In the genomic region with DNA sequence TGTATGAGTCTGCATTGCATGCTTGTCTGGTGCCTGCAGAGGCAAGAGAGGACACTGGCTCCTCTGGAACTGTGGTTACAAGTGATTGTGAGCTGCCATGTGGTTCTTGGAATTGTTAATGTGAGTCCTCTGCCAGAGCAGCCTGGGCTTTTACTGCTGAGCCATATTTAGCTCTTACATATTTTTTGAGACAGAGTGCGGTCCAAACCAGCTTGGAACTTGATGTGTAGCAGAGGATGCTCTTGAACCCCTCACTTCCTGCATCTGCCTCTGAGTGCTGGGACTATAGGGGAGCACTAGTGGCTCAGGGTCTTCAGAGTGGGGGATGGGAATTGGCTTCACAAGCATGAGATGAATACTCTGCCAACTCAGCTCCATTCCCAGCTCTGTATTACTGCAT, we compare ENCODE assay signal across 9 mouse cellular contexts. TPM values are rescaled to one million over a fixed set of nuclear protein-coding genes. Genes with fewer than 3 reads are reported as not detected.
DNase-seq lines count a peak whose midpoint lies in the region; ATAC-seq and TF ChIP-seq lines count a peak whose summit lies in the region.
"Had no signal": no experiment of that assay in that cellular context is flagged by ENCODE, and none has a peak within 500 bp of the region (broad histone marks: within the 10 kb centered on the region; RNA-seq: fewer than 3 reads in every experiment).

No protein-coding gene starts in this region.

- H3K4me2 ChIP-seq in forebrain, embryonic 15.5 days (replicated peaks) = no peak overlapping the region
- no peak overlapping the region for H3K4me2 ChIP-seq in midbrain, embryonic 16.5 days (ENCODE audit: low read length)
- no peak overlapping the region for H3K4me2 ChIP-seq in midbrain, embryonic 13.5 days (replicated peaks)
- H3K4me2 ChIP-seq: midbrain, embryonic 12.5 days had no signal

- no peak overlapping the region for H3K9ac ChIP-seq in forebrain, embryonic 15.5 days (replicated peaks)
- no peak overlapping the region for H3K9ac ChIP-seq in midbrain, embryonic 16.5 days (ENCODE audit: low read depth, low read length)
- H3K9ac ChIP-seq in midbrain, embryonic 13.5 days (replicated peaks) = no peak overlapping the region
- H3K9ac ChIP-seq: midbrain, embryonic 12.5 days had no signal

- H3K36me3 ChIP-seq in forebrain, embryonic 15.5 days = no peaks in the 10 kb centered on the region
- H3K36me3 ChIP-seq in forebrain, embryonic 10.5 days (replicated peaks) = no peaks in the 10 kb centered on the region
- H3K36me3 ChIP-seq in midbrain, embryonic 16.5 days (ENCODE audit: control insufficient read depth, insufficient read depth, low read length) = no peaks in the 10 kb centered on the region
- H3K36me3 ChIP-seq in midbrain, embryonic 13.5 days = no peaks in the 10 kb centered on the region
- H3K36me3 ChIP-seq: midbrain, embryonic 12.5 days had no signal

- no peak overlapping the region for H3K4me3 ChIP-seq in forebrain, embryonic 15.5 days
- no peak overlapping the region for H3K4me3 ChIP-seq in forebrain, embryonic 10.5 days
- no peak overlapping the region for H3K4me3 ChIP-seq in midbrain, embryonic 16.5 days (ENCODE audit: low read depth, low read length)
- H3K4me3 ChIP-seq in midbrain, embryonic 13.5 days (replicated peaks) = no peak overlapping the region
- no peak overlapping the region for H3K4me3 ChIP-seq in layer of hippocampus, adult 2 months
- H3K4me3 ChIP-seq: midbrain, embryonic 12.5 days had no signal

- 74% methylated on average over 1 of the region's 1 CpGs for WGBS in forebrain, embryonic 15.5 days
- 95% methylated on average over 1 of the region's 1 CpGs for WGBS in forebrain, embryonic 10.5 days
- 93% methylated on average over 1 of the region's 1 CpGs for WGBS in midbrain, embryonic 16.5 days
- WGBS in midbrain, embryonic 13.5 days = 97% methylated on average over 1 of the region's 1 CpGs

- no peaks in the 10 kb centered on the region for H3K27me3 ChIP-seq in forebrain, embryonic 15.5 days
- no peaks in the 10 kb centered on the region for H3K27me3 ChIP-seq in forebrain, embryonic 10.5 days (ENCODE audit: poor library complexity, severe bottlenecking)
- no peaks in the 10 kb centered on the region for H3K27me3 ChIP-seq in midbrain, embryonic 16.5 days (ENCODE audit: control insufficient read depth, insufficient read depth, low read depth, low read length)
- no peaks in the 10 kb centered on the region for H3K27me3 ChIP-seq in midbrain, embryonic 13.5 days
- H3K27me3 ChIP-seq: midbrain, embryonic 12.5 days had no signal

- DNase-seq in forebrain, embryonic 10.5 days (ENCODE audit: extremely low spot score, low spot score) = no peak
- peak; percentile 27 to 70 for DNase-seq in layer of hippocampus, adult 2 months (ENCODE audit: low spot score in 2 of 2)
- peak; percentile 14 for DNase-seq in right cerebral cortex, postnatal 4 days
- no peak for DNase-seq in adrenal gland, adult 2 months
- DNase-seq in thymus, postnatal 10 days (ENCODE audit: low spot score in 2 of 2) = no peak

- TF ChIP-seq CTCF in layer of hippocampus, adult 2 months (conservative IDR thresholded peaks at IDR 0.05) = no peak

- no peaks in the 10 kb centered on the region for H3K9me3 ChIP-seq in forebrain, embryonic 15.5 days
- H3K9me3 ChIP-seq in forebrain, embryonic 10.5 days = no peaks in the 10 kb centered on the region
- H3K9me3 ChIP-seq in midbrain, embryonic 16.5 days (replicated peaks; ENCODE audit: control insufficient read depth, low read length, poor library complexity, severe bottlenecking) = no peaks in the 10 kb centered on the region
- H3K9me3 ChIP-seq in midbrain, embryonic 13.5 days = no peaks in the 10 kb centered on the region
- H3K9me3 ChIP-seq: midbrain, embryonic 12.5 days had no signal

- peak; percentile 73 for ATAC-seq in forebrain, embryonic 15.5 days (replicated peaks)
- ATAC-seq in midbrain, embryonic 16.5 days = 0 out of 2 replicates have a peak, but pooled peaks have one; percentile 32
- ATAC-seq in midbrain, embryonic 13.5 days = no peak

- H3K4me1 ChIP-seq in forebrain, embryonic 15.5 days = peaks cover 16% of the 10 kb centered on the region
- peaks cover 22% of the 10 kb centered on the region; the same call in 1 of the 2 replicates for H3K4me1 ChIP-seq in forebrain, embryonic 10.5 days
- H3K4me1 ChIP-seq in midbrain, embryonic 16.5 days (ENCODE audit: control insufficient read depth, insufficient read depth, low read length) = no peaks in the 10 kb centered on the region
- H3K4me1 ChIP-seq in midbrain, embryonic 13.5 days (replicated peaks) = 0 out of 2 replicates have a peak, but pooled peaks cover 2% of the 10 kb centered on the region

- peak overlapping the region; percentile 23; the same call in 1 of the 2 replicates for H3K27ac ChIP-seq in forebrain, embryonic 15.5 days (replicated peaks)
- H3K27ac ChIP-seq in forebrain, embryonic 10.5 days = no peak overlapping the region
- no peak overlapping the region for H3K27ac ChIP-seq in midbrain, embryonic 16.5 days (ENCODE audit: low read length)
- no peak overlapping the region for H3K27ac ChIP-seq in midbrain, embryonic 13.5 days
- peak overlapping the region; percentile 43 for H3K27ac ChIP-seq in layer of hippocampus, adult 2 months
- H3K27ac ChIP-seq: midbrain, embryonic 12.5 days had no signal

RNA-seq across cellular contexts. Expression of gene Abcc1, which starts 10.0 kb away (rescaled TPM):
- 8.9 and 11.2 TPM in 2 replicates for polyA plus RNA-seq in forebrain, embryonic 15.5 days (2015; fragmentation: Nextera tagmentation; extraction: Ambion mirVana)
- 9.8 and 10.4 TPM in 2 replicates for polyA plus RNA-seq in forebrain, embryonic 10.5 days (2016; fragmentation: Nextera tagmentation; extraction: Ambion mirVana)
- 9.3 and 10.8 TPM in 2 replicates for polyA plus RNA-seq in midbrain, embryonic 16.5 days (2015; fragmentation: Nextera tagmentation; extraction: Ambion mirVana)
- polyA plus RNA-seq in midbrain, embryonic 13.5 days (2015; fragmentation: Nextera tagmentation; extraction: Ambion mirVana) = 6.9 and 7.1 TPM in 2 replicates
- total RNA-seq in layer of hippocampus, adult 2 months (2021) = 10 to 100 TPM; 15.4 to 17.9 TPM
- total RNA-seq in adrenal gland, adult 2 months (2021) = 10 to 100 TPM; 21.3 to 28.5 TPM
- 34.9 and 39.0 TPM in 2 replicates for polyA plus RNA-seq in adrenal gland, adult 2 months (2012; rRNA removed)

RNA-seq across cellular contexts. Expression of gene Fopnl, which starts 54.2 kb away (rescaled TPM):
- 202 and 206 TPM in 2 replicates for polyA plus RNA-seq in forebrain, embryonic 15.5 days (2015; fragmentation: Nextera tagmentation; extraction: Ambion mirVana)
- polyA plus RNA-seq in forebrain, embryonic 10.5 days (2016; fragmentation: Nextera tagmentation; extraction: Ambion mirVana) = 141 and 149 TPM in 2 replicates
- 205 TPM in 2 replicates for polyA plus RNA-seq in midbrain, embryonic 16.5 days (2015; fragmentation: Nextera tagmentation; extraction: Ambion mirVana)
- polyA plus RNA-seq in midbrain, embryonic 13.5 days (2015; fragmentation: Nextera tagmentation; extraction: Ambion mirVana) = 198 and 214 TPM in 2 replicates
- 10 to 100 TPM; 43.7 to 50.9 TPM for total RNA-seq in layer of hippocampus, adult 2 months (2021)
- 10 to 100 TPM; 44.9 to 65.4 TPM for total RNA-seq in adrenal gland, adult 2 months (2021)
- polyA plus RNA-seq in adrenal gland, adult 2 months (2012; rRNA removed) = 23.8 and 26.7 TPM in 2 replicates

Comparison
In these comparisons a context has a peak if more than half of its experiments do, and no peak if none do; other contexts are left out.
1. H3K27ac ChIP-seq: peak in forebrain, embryonic 15.5 days (single experiment) and layer of hippocampus, adult 2 months (single experiment); none in forebrain, embryonic 10.5 days (single experiment), midbrain, embryonic 16.5 days (single experiment) and midbrain, embryonic 13.5 days (single experiment).
2. DNase-seq: peak in layer of hippocampus, adult 2 months (2 of 2) and right cerebral cortex, postnatal 4 days (single experiment); none in forebrain, embryonic 10.5 days (single experiment), adrenal gland, adult 2 months (single experiment) and thymus, postnatal 10 days (0 of 2).